Mouse (Mus musculus) myocyte (in vitro differentiated cells): ENCODE data around the gene Cers6. TPM values are rescaled to one million over a fixed set of nuclear protein-coding genes. Genes with fewer than 3 reads are reported as not detected.

Experiments
- H3K27me3 ChIP-seq: one replicate; pipeline ENCODE4 v1.6.1; 2011; ENCODE audit not compliant: control insufficient read depth, insufficient read depth, insufficient read length
- H3K36me3 ChIP-seq: one replicate; pipeline ENCODE4 v1.6.1; 2011; ENCODE audit not compliant: control insufficient read depth, insufficient read depth
- H3K4me2 ChIP-seq: one replicate; pipeline ENCODE4 v1.6.1; 2011; ENCODE audit warnings: low read depth, control low read depth
- H3K4me3 ChIP-seq: one replicate; pipeline ENCODE4 v1.5.1; 2011; ENCODE audit warnings: mild to moderate bottlenecking, control low read depth, moderate library complexity
- H3K79me2 ChIP-seq: one replicate; pipeline ENCODE4 v1.6.1; 2011; ENCODE audit not compliant: control insufficient read depth, insufficient read depth
- H3ac ChIP-seq: one replicate; pipeline ENCODE4 v1.6.1; 2011; ENCODE audit not compliant: control insufficient read depth, insufficient read length
- CEBPB ChIP-seq: IDR thresholded peaks from 2 replicates; pipeline ENCODE4 v1.6.1; 2011; ENCODE audit warnings: mild to moderate bottlenecking, moderate library complexity; ENCODE audit not compliant: poor library complexity, insufficient read depth, severe bottlenecking
- E2F4 ChIP-seq: IDR thresholded peaks from one replicate; pipeline ENCODE4 v1.6.1; 2011; ENCODE audit warnings: mild to moderate bottlenecking, control low read depth, moderate library complexity; ENCODE audit not compliant: insufficient read depth
- MAX ChIP-seq: IDR thresholded peaks from one replicate; pipeline ENCODE4 v1.6.1; 2011; ENCODE audit warnings: low read depth, mild to moderate bottlenecking, control low read depth
- MYOD1 ChIP-seq, 3 experiments: IDR thresholded peaks; one replicate each; pipeline ENCODE4 v1.6.1; 2011; ENCODE audit warnings: control low read depth in 2 of 3, low read depth in 2 of 3, mild to moderate bottlenecking in 2 of 3, moderate library complexity in 1 of 3; ENCODE audit not compliant: insufficient read length in 2 of 3, control insufficient read depth in 1 of 3
- MYOG ChIP-seq, 3 experiments: IDR thresholded peaks; one replicate each; pipeline ENCODE4 v1.6.1; 2011; ENCODE audit warnings: control low read depth in 2 of 3, low read depth in 2 of 3, mild to moderate bottlenecking in 2 of 3; ENCODE audit not compliant: insufficient read length in 2 of 3, control insufficient read depth in 1 of 3, insufficient read depth in 1 of 3
- POLR2A ChIP-seq: IDR thresholded peaks from one replicate; pipeline ENCODE4 v1.6.1; 2011; ENCODE audit warnings: low read depth, mild to moderate bottlenecking, control low read depth, moderate library complexity; ENCODE audit not compliant: insufficient read length
- POLR2AphosphoS2 ChIP-seq: IDR thresholded peaks from one replicate; pipeline ENCODE4 v1.6.1; 2011; ENCODE audit warnings: low read depth, control low read depth; ENCODE audit not compliant: insufficient read length
- REST ChIP-seq: IDR thresholded peaks from one replicate; pipeline ENCODE4 v1.6.1; 2011; ENCODE audit warnings: mild to moderate bottlenecking, control low read depth, moderate library complexity; ENCODE audit not compliant: insufficient read depth, insufficient read length
- SRF ChIP-seq: IDR thresholded peaks from one replicate; pipeline ENCODE4 v1.6.1; 2011; ENCODE audit warnings: low read depth; ENCODE audit not compliant: control insufficient read depth, insufficient read length
- TCF12 ChIP-seq: IDR thresholded peaks from one replicate; pipeline ENCODE4 v1.6.1; 2011; ENCODE audit warnings: mild to moderate bottlenecking, control low read depth; ENCODE audit not compliant: poor library complexity, insufficient read depth, severe bottlenecking
- TCF3 ChIP-seq: IDR thresholded peaks from one replicate; pipeline ENCODE4 v1.6.1; 2011; ENCODE audit warnings: low read depth, control low read depth; ENCODE audit not compliant: insufficient read length
- USF1 ChIP-seq: IDR thresholded peaks from one replicate; pipeline ENCODE4 v1.6.1; 2011; ENCODE audit warnings: low read depth, mild to moderate bottlenecking, control low read depth, moderate library complexity
- polyA plus RNA-seq: library from polyadenylated mRNA; unstranded; fragments of >200 nt; fragmentation: generic; extraction: Trizol; gene quantifications from one replicate; pipeline ENCODE4 v1.2.1, GENCODE M21; 2012; ENCODE audit warnings: missing spikeins

The Cers6 gene
- polyA plus RNA-seq, 1 experiment, result 16.5 TPM

- Histone ChIP-seq H3ac (no peak overlapping the region), H3K36me3 (peaks cover 4% of the 10 kb centered on the region), H3K4me3 (no peak overlapping the region), H3K27me3 (no peaks in the 10 kb centered on the region), H3K79me2 (peaks cover under 1% of the 10 kb centered on the region), H3K4me2 (no peak overlapping the region)
- TF ChIP-seq MYOG (IDR thresholded peaks at IDR 0.05; ENCODE audit: control insufficient read depth in 1 of 3, insufficient read depth in 1 of 3, insufficient read length in 2 of 3, low read depth in 2 of 3) (peak in 1 of 3 experiments; percentile 39), TCF12 (no peak), POLR2A (no peak), MYOD1 (IDR thresholded peaks at IDR 0.05; ENCODE audit: control insufficient read depth in 1 of 3, insufficient read length in 2 of 3, low read depth in 2 of 3) (peak; percentile 14 to 74 (median 68)), REST (no peak), SRF (no peak)
Measured at GRCm38 (mm10) chr2:69050189-69050588, 188.9 kb downstream of the Cers6 start.

GRCm38 (mm10) chr2:69051596-69051995 lies 190.4 kb downstream of the Cers6 start:
- Histone ChIP-seq H3K4me3 (no peak overlapping the region), H3ac (no peak overlapping the region), H3K36me3 (peaks cover 11% of the 10 kb centered on the region), H3K79me2 (no peaks in the 10 kb centered on the region), H3K27me3 (no peaks in the 10 kb centered on the region), H3K4me2 (no peak overlapping the region)
- TF ChIP-seq MYOD1 (IDR thresholded peaks at IDR 0.05; ENCODE audit: control insufficient read depth in 1 of 3, insufficient read length in 2 of 3, low read depth in 2 of 3) (no peak), MYOG (IDR thresholded peaks at IDR 0.05; ENCODE audit: control insufficient read depth in 1 of 3, insufficient read depth in 1 of 3, insufficient read length in 2 of 3, low read depth in 2 of 3) (no peak), TCF3 (no peak), POLR2A (no peak), REST (no peak), MAX (no peak), POLR2AphosphoS2 (no peak), CEBPB (no peak), E2F4 (no peak), SRF (no peak), USF1 (no peak), TCF12 (no peak)

GRCm38 (mm10) chr2:69053210-69053858 lies 192.1 kb downstream of the Cers6 start:
- Histone ChIP-seq H3K36me3 (peaks cover 11% of the 10 kb centered on the region), H3K4me3 (no peak overlapping the region), H3K27me3 (no peaks in the 10 kb centered on the region), H3K4me2 (no peak overlapping the region), H3K79me2 (no peaks in the 10 kb centered on the region), H3ac (no peak overlapping the region)
- TF ChIP-seq CEBPB (no peak), TCF12 (no peak), USF1 (no peak), REST (no peak), TCF3 (no peak), POLR2A (no peak), MYOD1 (IDR thresholded peaks at IDR 0.05; ENCODE audit: control insufficient read depth in 1 of 3, insufficient read length in 2 of 3, low read depth in 2 of 3) (no peak), E2F4 (no peak), MAX (no peak), SRF (no peak), MYOG (IDR thresholded peaks at IDR 0.05; ENCODE audit: control insufficient read depth in 1 of 3, insufficient read depth in 1 of 3, insufficient read length in 2 of 3, low read depth in 2 of 3) (no peak), POLR2AphosphoS2 (no peak)

GRCm38 (mm10) chr2:69054279-69054678 lies 193.0 kb downstream of the Cers6 start:
- no peaks in the 10 kb centered on the region for H3K27me3 ChIP-seq
- H3K4me2 ChIP-seq, result no peak overlapping the region
- peak in 2 of 3 experiments; percentile 19 to 31 for TF ChIP-seq MYOD1 (IDR thresholded peaks at IDR 0.05; ENCODE audit: control insufficient read depth in 1 of 3, insufficient read length in 2 of 3, low read depth in 2 of 3)
- TF ChIP-seq CEBPB, result no peak
- no peak for TF ChIP-seq E2F4
- TF ChIP-seq TCF3, result no peak
- no peak for TF ChIP-seq MYOG (IDR thresholded peaks at IDR 0.05; ENCODE audit: control insufficient read depth in 1 of 3, insufficient read depth in 1 of 3, insufficient read length in 2 of 3, low read depth in 2 of 3)
- TF ChIP-seq USF1, result no peak
- no peak overlapping the region for H3ac ChIP-seq
- H3K79me2 ChIP-seq, result no peaks in the 10 kb centered on the region
- no peak overlapping the region for H3K4me3 ChIP-seq
- H3K36me3 ChIP-seq, result peaks cover 11% of the 10 kb centered on the region

DNA sequence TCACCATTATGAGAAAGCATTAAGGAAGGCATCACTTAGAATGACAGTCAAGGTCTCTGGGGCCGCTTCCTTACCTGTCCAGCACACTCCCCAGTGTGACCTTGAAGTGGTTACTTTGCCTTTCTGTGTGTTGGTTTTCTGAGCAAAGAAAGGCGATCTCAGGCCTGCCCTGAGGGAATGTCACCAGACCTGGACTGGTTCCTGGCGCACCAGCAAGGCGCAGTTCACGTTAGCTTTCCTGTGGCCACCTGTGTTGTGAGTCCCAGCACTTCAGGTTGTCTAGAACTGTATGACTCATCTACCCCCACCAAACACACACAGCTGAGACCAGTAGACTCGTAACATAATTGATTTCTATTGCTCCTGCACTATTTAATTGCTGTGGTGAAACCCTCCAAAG lies 193.9 kb downstream of the Cers6 start:
- Histone ChIP-seq H3ac (no peak overlapping the region), H3K4me3 (no peak overlapping the region), H3K4me2 (no peak overlapping the region), H3K36me3 (peaks cover 11% of the 10 kb centered on the region), H3K79me2 (no peaks in the 10 kb centered on the region), H3K27me3 (no peaks in the 10 kb centered on the region)
- no peak for TF ChIP-seq REST
- no peak for TF ChIP-seq TCF12
- no peak for TF ChIP-seq TCF3
- no peak for TF ChIP-seq E2F4
- TF ChIP-seq POLR2AphosphoS2, result no peak
- TF ChIP-seq CEBPB, result no peak
- no peak for TF ChIP-seq SRF
- TF ChIP-seq POLR2A, result no peak
- no peak for TF ChIP-seq USF1
- TF ChIP-seq MYOD1 (IDR thresholded peaks at IDR 0.05; ENCODE audit: control insufficient read depth in 1 of 3, insufficient read length in 2 of 3, low read depth in 2 of 3), result no peak
- TF ChIP-seq MAX, result no peak
- no peak for TF ChIP-seq MYOG (IDR thresholded peaks at IDR 0.05; ENCODE audit: control insufficient read depth in 1 of 3, insufficient read depth in 1 of 3, insufficient read length in 2 of 3, low read depth in 2 of 3)
